Mouse (Mus musculus) hindbrain, embryonic 13.5 days (tissue): ENCODE results near the gene E130218I03Rik. TPM values are rescaled to one million over a fixed set of nuclear protein-coding genes. Genes with fewer than 3 reads are reported as not detected.

Experiments used
- ATAC-seq: fragments of 200-750 bp; cut with Nextera tagmentation; 2 replicates; pipeline ENCODE4 v1.8.0; 2017; ENCODE audit warnings: moderate TSS enrichment; ENCODE audit not compliant: low FRiP score
- H3K27ac ChIP-seq: fragments of 300-500 bp; sonication (generic); 2 replicates; pipeline ENCODE4 v1.5.1; 2015; ENCODE audit warnings: inconsistent platforms, mild to moderate bottlenecking, moderate library complexity
- H3K27me3 ChIP-seq: fragments of 300-500 bp; sonication (generic); 2 replicates; pipeline ENCODE4 v1.6.1; 2015; ENCODE audit warnings: mild to moderate bottlenecking, inconsistent platforms
- H3K36me3 ChIP-seq: fragments of 300-500 bp; sonication (generic); 2 replicates; pipeline ENCODE4 v1.6.1; 2015; ENCODE audit warnings: mild to moderate bottlenecking, inconsistent platforms
- H3K4me1 ChIP-seq: fragments of 300-500 bp; sonication (generic); replicated peaks from 2 replicates; pipeline ENCODE4 v1.6.1; 2015; ENCODE audit warnings: inconsistent platforms
- H3K4me2 ChIP-seq: fragments of 300-500 bp; sonication (generic); 2 replicates; pipeline ENCODE4 v1.6.1; 2015; ENCODE audit warnings: inconsistent platforms, mild to moderate bottlenecking, moderate library complexity
- H3K4me3 ChIP-seq: fragments of 300-500 bp; sonication (generic); 2 replicates; pipeline ENCODE4 v1.5.1; 2015; ENCODE audit warnings: mild to moderate bottlenecking, inconsistent platforms
- H3K9ac ChIP-seq: fragments of 300-500 bp; sonication (generic); 2 replicates; pipeline ENCODE4 v1.6.1; 2015; ENCODE audit warnings: mild to moderate bottlenecking, inconsistent platforms
- H3K9me3 ChIP-seq: fragments of 300-500 bp; sonication (generic); 2 replicates; pipeline ENCODE4 v1.6.1; 2016; ENCODE audit warnings: inconsistent platforms
- WGBS: fragments of 180-500 bp; shearing (Covaris S2); methylation state at CpG from one replicate; pipeline ENCODE4 v1.1.7; 2015; 5-methylcytosine and 5-hydroxymethylcytosine counted together
- polyA plus RNA-seq: library from polyadenylated mRNA; unstranded; fragments of >200 nt; fragmentation: Nextera tagmentation; extraction: Ambion mirVana; gene quantifications from 2 replicates; pipeline ENCODE4 v1.2.1, GENCODE M21; 2015

The E130218I03Rik gene
- polyA plus RNA-seq, 1 experiment from 2014 or later = 0.45 TPM

DNA sequence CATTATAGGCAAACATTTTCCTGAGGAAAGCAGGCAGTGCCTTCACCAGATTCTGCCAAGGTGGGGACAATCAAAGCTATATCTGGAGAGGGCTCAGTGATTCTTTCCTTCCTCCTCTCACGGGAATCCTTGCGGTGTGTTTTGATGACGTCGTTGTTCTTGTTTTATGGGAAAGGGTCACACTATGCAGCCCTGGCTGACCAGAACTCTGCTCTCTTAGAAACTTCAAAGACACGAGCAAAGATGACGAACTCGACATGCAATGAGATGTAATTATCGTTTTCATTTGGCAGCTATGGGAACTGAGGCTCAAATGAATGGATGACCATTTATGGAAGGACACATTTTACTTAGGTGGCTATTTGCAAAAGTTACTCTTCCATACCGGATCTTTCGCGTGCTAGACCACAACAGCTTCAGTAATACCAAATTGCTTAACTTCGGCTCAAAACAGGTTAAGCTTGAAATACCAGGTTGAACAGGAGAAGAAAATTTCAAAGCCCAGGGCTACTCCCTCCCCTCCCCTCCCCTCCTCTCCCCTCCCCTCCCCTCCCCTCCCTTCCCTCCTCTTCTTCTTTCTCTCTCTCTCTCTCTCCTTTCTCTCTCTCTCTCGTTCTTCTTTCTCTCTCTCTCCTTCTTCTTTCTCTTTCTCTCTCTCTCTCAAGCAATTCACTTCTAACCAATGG lies 29.4 kb downstream of the E130218I03Rik start:
- Histone ChIP-seq H3K27me3 (no peaks in the 10 kb centered on the region), H3K9me3 (no peaks in the 10 kb centered on the region), H3K9ac (no peak overlapping the region; the same call in 1 of the 2 replicates), H3K4me3 (no peak overlapping the region), H3K27ac (no peak overlapping the region), H3K4me2 (no peak overlapping the region), H3K4me1 (no peaks in the 10 kb centered on the region), H3K36me3 (peaks cover 25% of the 10 kb centered on the region)
- no peak for ATAC-seq
- WGBS = 40% methylated on average over 12 of the region's 13 CpGs

DNA sequence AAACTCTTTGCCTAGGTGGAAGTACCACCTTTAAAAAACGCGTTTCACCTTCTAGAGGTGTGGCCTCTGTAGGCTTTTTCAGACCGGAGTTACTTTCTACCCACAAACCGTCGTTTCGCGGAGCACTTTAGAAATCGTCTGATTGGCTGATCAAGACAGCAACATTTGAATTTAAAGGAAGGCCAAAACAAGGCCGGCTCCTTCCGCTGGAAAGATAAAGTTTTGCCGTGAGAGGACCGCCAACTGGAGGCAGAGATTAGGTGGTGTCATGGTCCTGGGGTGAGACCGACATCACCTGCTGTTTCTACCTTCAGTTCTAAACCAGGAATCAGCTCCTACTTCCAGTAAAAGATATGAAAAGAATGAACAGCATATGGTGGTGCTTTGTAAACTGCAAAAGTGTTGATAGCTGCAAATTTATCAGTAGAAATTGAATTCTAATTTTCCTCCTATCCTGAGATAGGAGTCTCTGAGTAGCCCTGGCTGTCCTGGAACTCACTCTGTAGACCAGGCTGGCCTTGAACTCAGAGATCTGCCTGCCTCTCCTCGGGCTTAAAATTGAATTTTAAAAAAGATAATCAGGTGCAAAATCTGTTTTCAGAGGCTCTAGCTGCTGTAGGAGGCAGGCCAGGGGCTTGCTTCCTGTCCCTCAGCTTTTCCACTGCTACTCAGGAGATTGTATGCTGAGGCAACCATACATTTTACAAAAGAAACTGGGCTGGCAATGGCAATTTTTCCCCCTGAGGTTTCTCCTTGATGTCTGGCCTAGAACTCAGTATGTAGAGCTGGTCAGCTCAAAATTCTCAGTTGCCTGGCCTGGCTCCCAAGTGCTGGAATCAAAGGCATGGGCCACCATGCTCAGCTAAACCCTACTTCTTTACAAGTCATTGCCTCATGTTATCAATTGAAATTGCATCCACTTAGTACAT lies 30.2 kb downstream of the E130218I03Rik start:
- H3K36me3 ChIP-seq = peaks cover 31% of the 10 kb centered on the region
- no peaks in the 10 kb centered on the region for H3K9me3 ChIP-seq
- no peaks in the 10 kb centered on the region for H3K4me1 ChIP-seq
- H3K27ac ChIP-seq = no peak overlapping the region
- H3K4me3 ChIP-seq = no peak overlapping the region
- whole genome bisulfite sequencing = 7% methylated on average over 14 of the region's 14 CpGs
- H3K27me3 ChIP-seq = no peaks in the 10 kb centered on the region
- no peak for ATAC-seq
- H3K9ac ChIP-seq = peak overlapping the region; percentile 35; the same call in 1 of the 2 replicates
- H3K4me2 ChIP-seq = no peak overlapping the region

- no peak overlapping the region for H3K4me3 ChIP-seq
- H3K4me2 ChIP-seq = no peak overlapping the region
- WGBS = 96% methylated on average over 2 of the region's 2 CpGs
- no peak overlapping the region for H3K9ac ChIP-seq
- no peaks in the 10 kb centered on the region for H3K27me3 ChIP-seq
- no peaks in the 10 kb centered on the region for H3K9me3 ChIP-seq
- no peak overlapping the region for H3K27ac ChIP-seq
- ATAC-seq = no peak
- H3K4me1 ChIP-seq = peaks cover 25% of the 10 kb centered on the region
- H3K36me3 ChIP-seq = peaks cover 47% of the 10 kb centered on the region
Observed at GRCm38 (mm10) chr4:134284942-134285341, 41.5 kb downstream of the E130218I03Rik start.

DNA sequence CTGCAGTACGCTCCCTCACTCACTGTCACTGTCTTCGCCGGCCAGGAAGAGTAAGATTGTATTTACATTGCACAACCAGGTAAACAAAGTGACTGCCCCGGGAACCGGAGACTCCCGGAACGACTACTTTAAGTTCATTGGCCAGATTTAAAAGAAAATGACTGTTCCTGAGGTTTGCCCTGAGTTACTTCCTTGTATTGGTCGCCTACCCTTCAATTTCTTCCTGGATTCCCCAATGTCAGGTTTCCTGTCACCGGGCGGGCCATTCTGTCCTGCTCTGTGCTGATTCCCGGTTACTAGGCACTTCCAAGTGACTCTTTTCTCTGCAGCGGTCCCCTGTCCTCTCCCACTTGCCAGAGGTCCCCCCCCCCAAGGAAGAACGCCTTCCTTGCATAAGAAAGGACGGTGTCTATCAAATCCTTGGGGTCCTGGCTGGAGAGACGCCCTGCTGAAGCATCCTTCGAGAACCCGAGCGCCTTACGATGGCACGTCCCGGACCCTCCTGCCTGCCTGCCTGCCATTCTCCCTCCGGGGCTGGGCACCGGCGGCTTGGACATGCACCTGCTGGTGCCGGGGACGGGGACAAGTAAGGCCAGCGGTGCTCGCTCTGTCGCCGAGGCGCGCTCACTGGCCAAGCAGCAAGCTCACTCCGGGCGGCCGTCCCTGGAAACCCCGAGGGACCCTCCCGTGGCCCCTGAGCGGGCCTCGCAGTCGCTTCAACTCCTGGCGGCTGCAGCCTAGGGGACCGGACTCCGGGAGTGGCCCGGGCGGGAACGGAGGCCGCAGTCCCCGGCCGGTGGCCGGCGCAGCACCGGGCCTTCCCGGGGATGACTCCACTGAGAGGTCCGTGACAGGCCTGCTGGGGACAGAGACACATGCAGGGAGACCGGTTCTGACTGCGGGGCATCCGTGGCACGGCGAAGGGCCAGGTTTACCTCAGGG lies 43.0 kb downstream of the E130218I03Rik start:
- peak overlapping the region; percentile 99 for H3K4me3 ChIP-seq
- H3K36me3 ChIP-seq = peaks cover 33% of the 10 kb centered on the region
- H3K27ac ChIP-seq = peak overlapping the region; percentile 100
- H3K4me2 ChIP-seq = peak overlapping the region; percentile 94
- ATAC-seq = peak; percentile 67
- no peaks in the 10 kb centered on the region for H3K27me3 ChIP-seq
- peaks cover 25% of the 10 kb centered on the region for H3K4me1 ChIP-seq
- H3K9me3 ChIP-seq = no peaks in the 10 kb centered on the region
- WGBS = 3% methylated on average over 59 of the region's 59 CpGs
- H3K9ac ChIP-seq = peak overlapping the region; percentile 93

DNA sequence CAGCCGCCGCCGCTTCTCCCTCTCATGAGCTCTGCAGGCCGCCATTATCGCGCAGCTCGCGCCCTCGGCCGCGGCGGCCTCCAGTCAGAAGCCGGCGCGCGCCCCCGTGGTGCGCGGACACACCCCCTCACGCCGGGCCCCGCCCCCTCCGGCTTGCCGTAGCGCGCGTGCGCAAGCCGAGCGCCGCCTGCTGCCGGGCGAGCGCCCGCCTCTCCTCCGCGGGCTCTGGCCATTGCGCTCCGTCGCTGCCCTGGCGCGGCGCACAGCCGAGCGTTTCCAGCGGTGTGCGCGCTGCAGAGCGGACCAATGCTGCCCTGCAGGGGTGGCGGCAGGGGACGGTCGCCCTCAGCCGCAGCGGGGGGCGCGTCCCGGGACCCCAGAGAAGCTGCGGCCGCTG lies 43.7 kb downstream of the E130218I03Rik start:
- WGBS = under 1% methylated on average over 35 of the region's 59 CpGs
- peak overlapping the region; percentile 93 for H3K9ac ChIP-seq
- no peaks in the 10 kb centered on the region for H3K27me3 ChIP-seq
- peak overlapping the region; percentile 100 for H3K27ac ChIP-seq
- ATAC-seq = peak; percentile 97
- H3K4me2 ChIP-seq = peak overlapping the region; percentile 94
- H3K4me1 ChIP-seq = peaks cover 25% of the 10 kb centered on the region
- H3K9me3 ChIP-seq = no peaks in the 10 kb centered on the region
- H3K4me3 ChIP-seq = peak overlapping the region; percentile 99
- H3K36me3 ChIP-seq = peaks cover 27% of the 10 kb centered on the region

GRCm38 (mm10) chr4:134287575-134288025 lies 44.1 kb downstream of the E130218I03Rik start, which contains the start of gene Pdik1l:
TSS of gene Pdik1l (minus strand) at chr4:134287895.
- peaks cover 23% of the 10 kb centered on the region for H3K36me3 ChIP-seq
- peaks cover 25% of the 10 kb centered on the region for H3K4me1 ChIP-seq
- H3K4me3 ChIP-seq = peak within 1 kb of the TSS; percentile 99
- H3K27ac ChIP-seq = peak within 1 kb of the TSS; percentile 100
- H3K27me3 ChIP-seq = 0 out of 2 replicates have a peak, but pooled peaks cover 4% of the 10 kb centered on the region
- peak; percentile 89 for ATAC-seq
- peak within 1 kb of the TSS; percentile 94 for H3K4me2 ChIP-seq
- no peaks in the 10 kb centered on the region for H3K9me3 ChIP-seq
- WGBS = 0% methylated on average over 42 of the region's 43 CpGs
- H3K9ac ChIP-seq = peak within 1 kb of the TSS; percentile 93

DNA sequence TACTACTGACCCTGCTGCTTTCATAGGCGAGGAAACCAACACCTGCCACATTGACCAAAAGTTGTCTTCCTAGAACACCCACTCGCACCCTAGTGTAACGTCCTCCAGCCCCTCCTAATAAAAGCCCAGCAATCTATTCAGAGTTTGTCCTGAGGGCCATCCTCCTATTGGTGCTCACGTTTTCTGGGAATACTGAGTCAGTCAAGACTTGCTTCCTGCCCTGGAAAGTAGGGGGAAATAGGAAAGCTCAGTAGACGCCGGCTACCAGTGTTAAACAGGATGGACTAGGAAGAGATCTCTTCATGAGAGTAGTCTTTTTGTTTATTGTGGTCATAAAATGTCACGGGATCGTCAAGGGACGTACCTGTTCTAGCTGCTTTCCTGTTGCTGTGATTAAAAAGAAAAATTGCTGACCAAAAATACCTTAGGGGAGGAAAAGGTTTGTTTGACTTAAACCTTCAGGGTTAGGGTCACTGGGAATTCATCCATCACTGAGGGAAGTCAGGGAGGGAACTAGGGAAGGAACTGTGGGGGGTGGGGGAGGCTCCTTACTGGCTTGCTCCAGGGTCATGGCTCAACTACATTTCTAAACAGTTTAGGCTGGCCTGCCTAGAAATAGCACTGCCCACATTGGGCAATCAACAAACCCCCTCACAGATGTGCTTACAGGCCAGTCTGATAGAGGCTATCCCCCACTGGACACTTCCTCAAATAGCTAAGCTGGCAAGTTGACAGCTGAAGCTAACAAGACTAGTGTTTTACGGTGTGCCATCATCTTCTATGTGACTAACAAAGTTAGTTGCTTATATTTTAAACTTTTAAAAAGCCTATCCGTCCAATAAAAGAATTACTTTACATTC lies 45.2 kb downstream of the E130218I03Rik start:
- peaks cover 25% of the 10 kb centered on the region for H3K4me1 ChIP-seq
- H3K27me3 ChIP-seq = peaks cover 14% of the 10 kb centered on the region; the same call in 1 of the 2 replicates
- peaks cover 13% of the 10 kb centered on the region for H3K36me3 ChIP-seq
- 47% methylated on average over 11 of the region's 11 CpGs for WGBS
- H3K4me2 ChIP-seq = peak overlapping the region; percentile 77
- H3K4me3 ChIP-seq = peak overlapping the region; percentile 99
- peak overlapping the region; percentile 100 for H3K27ac ChIP-seq
- peak overlapping the region; percentile 93 for H3K9ac ChIP-seq
- no peak for ATAC-seq
- H3K9me3 ChIP-seq = no peaks in the 10 kb centered on the region

DNA sequence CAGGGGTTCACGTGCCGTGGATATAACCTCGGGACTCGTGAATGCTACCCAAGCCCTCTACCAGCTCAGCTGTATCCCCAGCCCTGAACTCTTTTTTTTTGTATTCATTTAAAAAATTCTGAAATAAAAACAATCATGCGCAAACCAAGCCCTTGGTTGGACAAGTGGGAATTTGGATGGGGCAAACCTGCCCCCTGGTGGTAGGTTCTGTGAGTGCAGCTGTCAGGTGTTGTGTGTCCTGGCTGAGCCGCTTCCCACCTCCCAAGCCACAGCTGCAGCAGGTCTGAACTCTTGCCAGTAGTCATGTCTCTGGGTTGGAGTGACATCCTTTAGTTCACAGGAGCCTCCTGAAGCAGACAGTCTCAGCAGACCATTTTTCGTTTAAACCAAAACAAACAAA lies 48.6 kb downstream of the E130218I03Rik start:
- Histone ChIP-seq H3K9me3 (0 out of 2 replicates have a peak, but pooled peaks cover 3% of the 10 kb centered on the region), H3K9ac (no peak overlapping the region), H3K4me2 (no peak overlapping the region), H3K36me3 (no peaks in the 10 kb centered on the region), H3K27me3 (peaks cover 18% of the 10 kb centered on the region; the same call in 1 of the 2 replicates), H3K27ac (no peak overlapping the region), H3K4me3 (no peak overlapping the region), H3K4me1 (peaks cover 13% of the 10 kb centered on the region)
- WGBS = 24% methylated on average over 7 of the region's 7 CpGs
- no peak for ATAC-seq

DNA sequence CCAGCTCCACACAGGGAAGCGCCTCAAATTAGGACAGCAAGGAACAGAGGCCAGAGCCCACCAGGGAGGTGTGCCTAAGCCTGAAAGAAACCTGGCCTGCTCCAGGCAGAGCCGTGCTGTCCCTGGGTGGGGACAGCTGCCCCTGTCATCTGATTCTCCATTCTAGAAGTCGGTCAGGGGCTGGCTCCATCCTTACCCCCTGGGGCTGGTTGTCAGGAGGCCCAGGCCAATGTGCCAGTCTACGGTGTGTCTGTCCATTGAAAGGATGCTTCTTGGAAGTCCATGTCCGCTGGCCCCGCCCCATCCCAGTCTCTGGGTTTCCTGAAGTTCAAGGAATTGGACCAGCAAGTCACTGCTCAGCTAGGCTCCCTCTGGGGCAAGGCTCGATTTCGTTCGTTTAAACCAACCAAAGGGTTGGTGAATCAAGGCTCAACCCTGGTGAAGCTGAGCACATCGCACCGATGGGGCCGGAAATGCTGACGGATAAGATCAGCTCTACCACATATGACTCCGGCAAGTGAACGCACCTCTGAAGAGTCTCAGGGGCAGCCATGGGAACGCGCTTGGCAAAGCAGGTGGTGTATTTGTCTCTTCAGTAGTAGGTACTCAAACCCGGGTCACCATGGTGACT lies 49.7 kb downstream of the E130218I03Rik start:
- Histone ChIP-seq H3K4me1 (peaks cover 10% of the 10 kb centered on the region), H3K4me3 (no peak overlapping the region), H3K27me3 (peaks cover 18% of the 10 kb centered on the region; the same call in 1 of the 2 replicates), H3K4me2 (no peak overlapping the region), H3K9ac (no peak overlapping the region), H3K27ac (no peak overlapping the region), H3K36me3 (no peaks in the 10 kb centered on the region), H3K9me3 (0 out of 2 replicates have a peak, but pooled peaks cover 3% of the 10 kb centered on the region)
- WGBS = 71% methylated on average over 18 of the region's 18 CpGs
- no peak for ATAC-seq

- H3K36me3 ChIP-seq = no peaks in the 10 kb centered on the region
- no peak for ATAC-seq
- no peak overlapping the region for H3K27ac ChIP-seq
- H3K4me1 ChIP-seq = peaks cover 5% of the 10 kb centered on the region
- peak overlapping the region; percentile 46; the same call in 1 of the 2 replicates for H3K9ac ChIP-seq
- WGBS = 75% methylated on average over 9 of the region's 9 CpGs
- H3K4me3 ChIP-seq = no peak overlapping the region
- 0 out of 2 replicates have a peak, but pooled peaks cover 3% of the 10 kb centered on the region for H3K9me3 ChIP-seq
- peaks cover 18% of the 10 kb centered on the region; the same call in 1 of the 2 replicates for H3K27me3 ChIP-seq
- no peak overlapping the region for H3K4me2 ChIP-seq
Observed at GRCm38 (mm10) chr4:134293692-134294163, 50.3 kb downstream of the E130218I03Rik start.
